Mouse (Mus musculus) liver, postnatal 0 days (tissue): Measurements from ENCODE around the gene Dlx3. TPM values are rescaled to one million over a fixed set of nuclear protein-coding genes. Genes with fewer than 3 reads are reported as not detected.

Experiments
- ATAC-seq: fragments of 200-750 bp; cut with Nextera tagmentation; 2 replicates; pipeline ENCODE4 v1.8.0; 2017; ENCODE audit warnings: mild to moderate bottlenecking, moderate library complexity
- DNase-seq: peaks from one replicate; pipeline ENCODE4 v3.0.0-alpha.2; 2016
- H3K27ac ChIP-seq: fragments of 300-500 bp; sonication (generic); 2 replicates; pipeline ENCODE4 v1.5.1; 2014; ENCODE audit warnings: antibody characterized with exemption, moderate library complexity, mild to moderate bottlenecking, low read depth
- H3K27me3 ChIP-seq: fragments of 300-500 bp; sonication (generic); 2 replicates; pipeline ENCODE4 v1.6.1; 2014; ENCODE audit warnings: low read length, control low read depth, mixed read lengths; ENCODE audit not compliant: insufficient read depth
- H3K36me3 ChIP-seq: fragments of 300-500 bp; sonication (generic); replicated peaks from 2 replicates; pipeline ENCODE4 v1.6.1; 2014; ENCODE audit warnings: mild to moderate bottlenecking, control low read depth, low read length, moderate library complexity, mixed read lengths; ENCODE audit not compliant: insufficient read depth
- H3K4me1 ChIP-seq: fragments of 300-500 bp; sonication (generic); 2 replicates; pipeline ENCODE4 v1.6.1; 2014; ENCODE audit warnings: antibody characterized with exemption, mild to moderate bottlenecking, control low read depth; ENCODE audit not compliant: insufficient read depth
- H3K4me2 ChIP-seq: fragments of 300-500 bp; sonication (generic); 2 replicates; pipeline ENCODE4 v1.6.1; 2014; ENCODE audit warnings: low read depth, mild to moderate bottlenecking, low read length, moderate library complexity, mixed read lengths
- H3K4me3 ChIP-seq: fragments of 300-500 bp; sonication (generic); 2 replicates; pipeline ENCODE4 v1.5.1; 2014; ENCODE audit warnings: low read depth, low read length
- H3K9ac ChIP-seq: fragments of 300-500 bp; sonication (generic); replicated peaks from 2 replicates; pipeline ENCODE4 v1.6.1; 2014; ENCODE audit warnings: mild to moderate bottlenecking, moderate library complexity
- H3K9me3 ChIP-seq: fragments of 300-500 bp; sonication (generic); 2 replicates; pipeline ENCODE4 v1.6.1; 2016; ENCODE audit warnings: mild to moderate bottlenecking, control low read depth, low read length, mixed read lengths
- CTCF ChIP-seq: sonication (generic); IDR thresholded peaks from 2 replicates; pipeline ENCODE4 v1.5.1; 2016; ENCODE audit warnings: antibody characterized with exemption, low read depth
- EP300 ChIP-seq: IDR thresholded peaks from 2 replicates; pipeline ENCODE4 v1.6.1; 2016; ENCODE audit warnings: antibody characterized with exemption, low read depth, mild to moderate bottlenecking
- WGBS: fragments of 180-500 bp; shearing (Covaris S2); extraction: QIAGEN DNeasy Blood & Tissue Kit; methylation state at CpG from one replicate; pipeline ENCODE4 v1.1.7; 2014; ENCODE audit not compliant: insufficient replicate concordance; 5-methylcytosine and 5-hydroxymethylcytosine counted together
- polyA plus RNA-seq: library from polyadenylated mRNA; unstranded; fragments of >200 nt; fragmentation: Nextera tagmentation; extraction: Ambion mirVana; gene quantifications from 2 replicates; pipeline ENCODE4 v1.2.1, GENCODE M21; 2015

Dlx3 gene
- polyA plus RNA-seq, 1 experiment from 2014 or later = not detected

- DNase-seq (peak; percentile 35), ATAC-seq (peak; percentile 85)
- Histone ChIP-seq H3K4me3 (no peak overlapping the region), H3K9me3 (no peaks in the 10 kb centered on the region), H3K27ac (no peak overlapping the region), H3K4me2 (no peak overlapping the region), H3K27me3 (0 out of 2 replicates have a peak, but pooled peaks cover 2% of the 10 kb centered on the region), H3K36me3 (no peaks in the 10 kb centered on the region), H3K9ac (no peak overlapping the region), H3K4me1 (peaks cover 9% of the 10 kb centered on the region)
- WGBS = 61% methylated on average over 4 of the region's 4 CpGs
- TF ChIP-seq EP300 (no peak), CTCF (no peak)
These were observed 23.1 kb upstream of the Dlx3 start for GRCm38 (mm10) chr11:95096608-95097373.

- no peak overlapping the region for H3K27ac ChIP-seq
- H3K27me3 ChIP-seq = 0 out of 2 replicates have a peak, but pooled peaks cover 2% of the 10 kb centered on the region
- H3K4me3 ChIP-seq = no peak overlapping the region
- H3K4me2 ChIP-seq = no peak overlapping the region
- no peak for DNase-seq
- peaks cover 9% of the 10 kb centered on the region for H3K4me1 ChIP-seq
- TF ChIP-seq EP300 = no peak
- TF ChIP-seq CTCF = no peak
- no peak overlapping the region for H3K9ac ChIP-seq
- H3K9me3 ChIP-seq = no peaks in the 10 kb centered on the region
- WGBS = 61% methylated on average over 6 of the region's 6 CpGs
- no peaks in the 10 kb centered on the region for H3K36me3 ChIP-seq
- no peak for ATAC-seq
These were observed 22.0 kb upstream of the Dlx3 start for GRCm38 (mm10) chr11:95097889-95098288.

- TF ChIP-seq EP300 (no peak), CTCF (no peak)
- Histone ChIP-seq H3K36me3 (no peaks in the 10 kb centered on the region), H3K4me3 (no peak overlapping the region), H3K9ac (no peak overlapping the region), H3K9me3 (no peaks in the 10 kb centered on the region), H3K4me2 (no peak overlapping the region), H3K4me1 (peaks cover 9% of the 10 kb centered on the region), H3K27me3 (0 out of 2 replicates have a peak, but pooled peaks cover 2% of the 10 kb centered on the region), H3K27ac (no peak overlapping the region)
- no peak for ATAC-seq
- DNase-seq = no peak
- WGBS = 66% methylated on average over 5 of the region's 5 CpGs
These were observed 21.4 kb upstream of the Dlx3 start for GRCm38 (mm10) chr11:95098346-95099095.

GRCm38 (mm10) chr11:95100393-95100792 is 19.5 kb upstream of the Dlx3 start:
- Histone ChIP-seq H3K4me2 (no peak overlapping the region), H3K36me3 (no peaks in the 10 kb centered on the region), H3K27ac (no peak overlapping the region), H3K27me3 (peaks cover 6% of the 10 kb centered on the region; the same call in 1 of the 2 replicates), H3K4me1 (peaks cover 9% of the 10 kb centered on the region), H3K9ac (no peak overlapping the region), H3K9me3 (no peaks in the 10 kb centered on the region), H3K4me3 (no peak overlapping the region)
- ATAC-seq (no peak), DNase-seq (no peak)
- WGBS = 48% methylated on average over 3 of the region's 3 CpGs
- TF ChIP-seq CTCF (no peak), EP300 (no peak)

- no peak for DNase-seq
- WGBS = 20% methylated on average over 15 of the region's 16 CpGs
- Histone ChIP-seq H3K4me2 (no peak overlapping the region), H3K4me3 (no peak overlapping the region), H3K27me3 (peaks cover 14% of the 10 kb centered on the region), H3K27ac (no peak overlapping the region), H3K9ac (no peak overlapping the region), H3K9me3 (no peaks in the 10 kb centered on the region), H3K36me3 (no peaks in the 10 kb centered on the region), H3K4me1 (peaks cover 9% of the 10 kb centered on the region)
- no peak for ATAC-seq
- no peak for TF ChIP-seq CTCF
- no peak for TF ChIP-seq EP300
These were observed 18.7 kb upstream of the Dlx3 start for GRCm38 (mm10) chr11:95101071-95101788.
